Mouse (Mus musculus): Measurements from ENCODE around the gene Ppp1r13b. TPM values are rescaled to one million over a fixed set of nuclear protein-coding genes. Genes with fewer than 3 reads are reported as not detected.

Gene Ppp1r13b
- total RNA-seq, 2 experiments from 2014 or later = 8.5 to 9.0 TPM

- no peak for DNase-seq
- intact Hi-C loops (cut with DNase I; ENCODE audit: low total_unique reads) = no loop called here
Measured at GRCm38 (mm10) chr12:111927338-111927737, 19.4 kb upstream of the Ppp1r13b start.

- DNase-seq = no peak
- intact Hi-C loops (cut with DNase I; ENCODE audit: low total_unique reads) = no loop called here
Measured at GRCm38 (mm10) chr12:111923117-111923516, 15.2 kb upstream of the Ppp1r13b start.

- peak; percentile 47 for DNase-seq
- intact Hi-C loops (cut with DNase I; ENCODE audit: low total_unique reads) = no loop called here
Measured at GRCm38 (mm10) chr12:111920046-111920445, 12.1 kb upstream of the Ppp1r13b start.

GRCm38 (mm10) chr12:111916514-111917217, 8.8 kb upstream of the Ppp1r13b start:
- DNase-seq = no peak
- intact Hi-C loops (cut with DNase I; ENCODE audit: low total_unique reads) = no loop called here

- no peak for DNase-seq
- intact Hi-C loops (cut with DNase I; ENCODE audit: low total_unique reads) = no loop called here
Measured at GRCm38 (mm10) chr12:111915781-111916180, 7.9 kb upstream of the Ppp1r13b start.

- no peak for DNase-seq
- intact Hi-C loops (cut with DNase I; ENCODE audit: low total_unique reads) = no loop called here
Measured at GRCm38 (mm10) chr12:111914031-111914430, 6.1 kb upstream of the Ppp1r13b start.

GRCm38 (mm10) chr12:111912802-111913201, 4.9 kb upstream of the Ppp1r13b start:
- intact Hi-C loops (cut with DNase I; ENCODE audit: low total_unique reads) = no loop called here

GRCm38 (mm10) chr12:111911796-111912195, 3.9 kb upstream of the Ppp1r13b start:
- intact Hi-C loops (cut with DNase I; ENCODE audit: low total_unique reads) = no loop called here
- no peak for DNase-seq

More at GRCm38 (mm10) chr12:111912802-111913201, 4.9 kb upstream of the Ppp1r13b start:
- DNase-seq = no peak

GRCm38 (mm10) chr12:111911171-111911760, 3.4 kb upstream of the Ppp1r13b start:
- no peak for DNase-seq
- intact Hi-C loops (cut with DNase I; ENCODE audit: low total_unique reads) = no loop called here

- no peak for DNase-seq
- intact Hi-C loops (cut with DNase I; ENCODE audit: low total_unique reads) = no loop called here
Measured at GRCm38 (mm10) chr12:111908997-111909550, 1.2 kb upstream of the Ppp1r13b start.

GRCm38 (mm10) chr12:111907421-111907891, 454 bp downstream of the Ppp1r13b start:
- intact Hi-C loops (cut with DNase I; ENCODE audit: low total_unique reads) = no loop called here
- DNase-seq = peak; percentile 62

- DNase-seq = no peak
- intact Hi-C loops (cut with DNase I; ENCODE audit: low total_unique reads) = no loop called here
Measured at GRCm38 (mm10) chr12:111906309-111906875, 1.5 kb downstream of the Ppp1r13b start.

- intact Hi-C loops (cut with DNase I; ENCODE audit: low total_unique reads) = no loop called here
Measured at GRCm38 (mm10) chr12:111902488-111902887, 5.4 kb downstream of the Ppp1r13b start.

GRCm38 (mm10) chr12:111901105-111901875, 6.6 kb downstream of the Ppp1r13b start:
- intact Hi-C loops (cut with DNase I; ENCODE audit: low total_unique reads) = no loop called here
- DNase-seq = no peak

More at GRCm38 (mm10) chr12:111902488-111902887, 5.4 kb downstream of the Ppp1r13b start:
- DNase-seq = no peak

GRCm38 (mm10) chr12:111899646-111900045, 8.3 kb downstream of the Ppp1r13b start:
- intact Hi-C loops (cut with DNase I; ENCODE audit: low total_unique reads) = no loop called here
- no peak for DNase-seq

GRCm38 (mm10) chr12:111898686-111899085, 9.2 kb downstream of the Ppp1r13b start:
- intact Hi-C loops (cut with DNase I; ENCODE audit: low total_unique reads) = no loop called here
- DNase-seq = no peak

GRCm38 (mm10) chr12:111896908-111897661, 10.8 kb downstream of the Ppp1r13b start:
- intact Hi-C loops (cut with DNase I; ENCODE audit: low total_unique reads) = no loop called here
- no peak for DNase-seq

GRCm38 (mm10) chr12:111894082-111894481, 13.8 kb downstream of the Ppp1r13b start:
- intact Hi-C loops (cut with DNase I; ENCODE audit: low total_unique reads) = no loop called here
- DNase-seq = peak; percentile 53

GRCm38 (mm10) chr12:111892981-111893380, 14.9 kb downstream of the Ppp1r13b start:
- DNase-seq = no peak
- intact Hi-C loops (cut with DNase I; ENCODE audit: low total_unique reads) = no loop called here

Data from gastrocnemius, postnatal 14 days (tissue).